In genomic region chr2:76555852-76556558, GRCm38 (mm10) we compare ENCODE assay signal across 28 mouse cellular contexts.
"Had no signal": no experiment of that assay in that cellular context is flagged by ENCODE, and none has a peak within 500 bp of the region (broad histone marks: within the 10 kb centered on the region; RNA-seq: fewer than 3 reads in every experiment).

No protein-coding gene starts in this region.

- H3K27me3 ChIP-seq: heart, embryonic 12.5 days; hindbrain, embryonic 12.5 days; kidney, embryonic 15.5 days; limb, embryonic 12.5 days; liver, embryonic 13.5 days; liver, embryonic 15.5 days had no signal

- H3K4me2 ChIP-seq: heart, embryonic 12.5 days; hindbrain, embryonic 12.5 days; hindbrain, embryonic 14.5 days; kidney, embryonic 15.5 days; limb, embryonic 12.5 days; liver, embryonic 11.5 days; liver, embryonic 13.5 days; liver, embryonic 15.5 days had no signal

- H3K4me1 ChIP-seq: heart, embryonic 10.5 days; heart, embryonic 12.5 days; hindbrain, embryonic 10.5 days; hindbrain, embryonic 12.5 days; kidney, embryonic 15.5 days; limb, embryonic 10.5 days; limb, embryonic 12.5 days; liver, embryonic 13.5 days; liver, embryonic 15.5 days had no signal

- H3K27ac ChIP-seq: gastrocnemius, adult 2 months; heart, adult 2 months; heart, embryonic 10.5 days; hindbrain, embryonic 10.5 days; hindbrain, embryonic 12.5 days; hindbrain, embryonic 14.5 days; kidney, embryonic 15.5 days; kidney, postnatal 0 days; limb, embryonic 10.5 days; limb, embryonic 12.5 days; liver, embryonic 13.5 days; liver, embryonic 15.5 days had no signal

- ATAC-seq: hindbrain, embryonic 16.5 days; inflammation-experienced regulatory T-cells, adult 6 months had no signal

- DNase-seq: gastrocnemius, adult 2 months; gastrocnemius, postnatal 10 days; gastrocnemius, postnatal 25 days; heart, adult 2 months; heart, postnatal 10 days; heart, postnatal 4 days; kidney, adult 11 months; kidney, adult 2 months; kidney, adult 9 months; kidney, postnatal 14 days; kidney, postnatal 36 days; layer of hippocampus, adult 9-11 months; layer of hippocampus, postnatal 36 days; liver; liver, embryonic 13.5 days had no signal

- H3K9ac ChIP-seq: heart, embryonic 12.5 days; hindbrain, embryonic 12.5 days; hindbrain, embryonic 14.5 days; kidney, embryonic 15.5 days; limb, embryonic 12.5 days; liver, embryonic 13.5 days; liver, embryonic 15.5 days had no signal

- H3K36me3 ChIP-seq: heart, embryonic 10.5 days; heart, embryonic 12.5 days; liver, embryonic 13.5 days; liver, embryonic 15.5 days had no signal

- H3K4me3 ChIP-seq: gastrocnemius, adult 2 months; heart, adult 2 months; heart, embryonic 10.5 days; heart, embryonic 12.5 days; hindbrain, embryonic 10.5 days; hindbrain, embryonic 12.5 days; kidney, embryonic 15.5 days; limb, embryonic 10.5 days; limb, embryonic 12.5 days; liver, embryonic 13.5 days; liver, embryonic 15.5 days had no signal

- H3K9me3 ChIP-seq: heart, embryonic 10.5 days; heart, embryonic 12.5 days; hindbrain, embryonic 10.5 days; hindbrain, embryonic 12.5 days; kidney, embryonic 15.5 days; limb, embryonic 10.5 days; limb, embryonic 12.5 days; liver, embryonic 13.5 days; liver, embryonic 15.5 days had no signal
